Mouse (Mus musculus): ENCODE results near the gene Spock3. TPM values are rescaled to one million over a fixed set of nuclear protein-coding genes. Genes with fewer than 3 reads are reported as not detected.
"Not testable (repeated sequence)": the region's sequence is repeated elsewhere in the genome, so short reads cannot be mapped to it uniquely, and the experiment has no call there.

The Spock3 gene
- 10 to 100 TPM; 52.0 to 52.3 TPM for total RNA-seq (2021)
- long read RNA-seq, experiment 1, partial matches to known transcripts, result 1 of 7 reads
- long read RNA-seq, experiment 1, other reads (novel, unspliced or antisense), result 6 of 7 reads
- long read RNA-seq, experiment 2, partial matches to known transcripts, result 1 of 8 reads
- long read RNA-seq, experiment 2, other reads (novel, unspliced or antisense), result 6 of 8 reads

- no peak for DNase-seq (ENCODE audit: low spot score in 2 of 2)
These were observed at the start of gene Spock3 for GRCm38 (mm10) chr8:62950709-62951108. Spock3 (plus strand) TSS chr8:62951009.

- DNase-seq (ENCODE audit: low spot score in 2 of 2), result peak; percentile 32 to 33
These were observed 645 bp downstream of the Spock3 start for GRCm38 (mm10) chr8:62951173-62952134.

GRCm38 (mm10) chr8:62952481-62952880 lies 1.7 kb downstream of the Spock3 start:
- peak in 1 of 2 experiments; percentile 14 for DNase-seq (ENCODE audit: low spot score in 2 of 2)

- DNase-seq (ENCODE audit: low spot score in 2 of 2), result no peak
These were observed 11.8 kb downstream of the Spock3 start for GRCm38 (mm10) chr8:62962608-62963007.

GRCm38 (mm10) chr8:62969802-62970372 lies 19.1 kb downstream of the Spock3 start:
- peak in 1 of 2 experiments; percentile 4 for DNase-seq (ENCODE audit: low spot score in 2 of 2)

GRCm38 (mm10) chr8:63088984-63089383 lies 138.2 kb downstream of the Spock3 start:
- DNase-seq (ENCODE audit: low spot score in 2 of 2), result peak in 1 of 2 experiments; percentile 10

GRCm38 (mm10) chr8:63098200-63098599 lies 147.4 kb downstream of the Spock3 start:
- DNase-seq (ENCODE audit: low spot score in 2 of 2), result no peak

GRCm38 (mm10) chr8:63109761-63110160 lies 159.0 kb downstream of the Spock3 start:
- DNase-seq (ENCODE audit: low spot score in 2 of 2), result no peak

GRCm38 (mm10) chr8:63112919-63113318 lies 162.1 kb downstream of the Spock3 start:
- DNase-seq (ENCODE audit: low spot score in 2 of 2), result no peak

GRCm38 (mm10) chr8:63120508-63120907 lies 169.7 kb downstream of the Spock3 start:
- no peak for DNase-seq (ENCODE audit: low spot score in 2 of 2)

GRCm38 (mm10) chr8:63135406-63135805 lies 184.6 kb downstream of the Spock3 start:
- peak in 1 of 2 experiments; percentile 4 for DNase-seq (ENCODE audit: low spot score in 2 of 2)

- not testable (repeated sequence) for DNase-seq (ENCODE audit: low spot score in 2 of 2)
These were observed 213.1 kb downstream of the Spock3 start for GRCm38 (mm10) chr8:63163861-63164260.

GRCm38 (mm10) chr8:63165326-63165725 lies 214.5 kb downstream of the Spock3 start:
- no peak for DNase-seq (ENCODE audit: low spot score in 2 of 2)

- DNase-seq (ENCODE audit: low spot score in 2 of 2), result no peak
These were observed 219.1 kb downstream of the Spock3 start for GRCm38 (mm10) chr8:63169956-63170355.

- no peak for DNase-seq (ENCODE audit: low spot score in 2 of 2)
These were observed 230.5 kb downstream of the Spock3 start for GRCm38 (mm10) chr8:63181272-63181671.

- DNase-seq (ENCODE audit: low spot score in 2 of 2), result no peak
These were observed 308.1 kb downstream of the Spock3 start for GRCm38 (mm10) chr8:63258812-63259385.

- no peak for DNase-seq (ENCODE audit: low spot score in 2 of 2)
These were observed 311.7 kb downstream of the Spock3 start for GRCm38 (mm10) chr8:63262516-63262915.

- no peak for DNase-seq (ENCODE audit: low spot score in 2 of 2)
These were observed 384.6 kb downstream of the Spock3 start for GRCm38 (mm10) chr8:63335366-63335765.

GRCm38 (mm10) chr8:63368580-63368979 lies 417.8 kb downstream of the Spock3 start:
- no peak for DNase-seq (ENCODE audit: low spot score in 2 of 2)

GRCm38 (mm10) chr8:63397659-63398058 lies 446.9 kb downstream of the Spock3 start:
- DNase-seq (ENCODE audit: low spot score in 2 of 2), result no peak

Data from layer of hippocampus, postnatal 14 days (tissue).